Mouse (Mus musculus) E14TG2a.4 (cell line): ENCODE data around the gene Igfbp3.

Experiments used
- CTCF ChIP-seq: conservative IDR thresholded peaks from 2 replicates; pipeline ENCODE4 v1.5.1; 2014; ENCODE audit warnings: low read length
- NANOG ChIP-seq: IDR thresholded peaks from 2 replicates; pipeline ENCODE4 v1.6.1; 2014; ENCODE audit warnings: borderline replicate concordance, low read length, mixed read lengths

DNA sequence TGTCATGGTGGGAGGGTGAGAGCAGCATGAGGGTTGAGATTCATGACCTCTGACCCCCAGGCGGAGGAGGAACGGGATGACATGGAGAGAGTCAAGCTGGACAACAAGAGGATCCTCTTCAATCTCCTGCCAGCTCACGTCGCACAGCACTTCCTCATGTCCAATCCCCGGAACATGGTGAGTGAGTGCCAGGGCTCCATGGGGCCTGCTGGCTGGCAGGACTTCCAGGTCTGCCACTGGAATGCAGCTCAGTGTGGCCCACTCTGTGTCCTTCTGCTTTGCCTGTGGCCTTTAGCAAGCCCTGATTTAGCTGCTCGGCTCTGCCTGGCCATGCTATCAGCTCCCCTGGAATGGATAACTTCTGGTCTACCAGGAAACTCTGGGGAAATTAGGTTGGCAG, 53.6 kb downstream of the Igfbp3 start:
- TF ChIP-seq CTCF (no peak), NANOG (no peak)
